Mouse (Mus musculus) neural tube, embryonic 14.5 days (tissue): ENCODE data around the gene Soat1. TPM values are rescaled to one million over a fixed set of nuclear protein-coding genes. Genes with fewer than 3 reads are reported as not detected.

Experiments used
- ATAC-seq: fragments of 200-750 bp; cut with Nextera tagmentation; 2 replicates; pipeline ENCODE4 v1.8.0; 2017; ENCODE audit warnings: low read depth, mild to moderate bottlenecking, moderate TSS enrichment, moderate library complexity
- H3K27ac ChIP-seq: fragments of 300-500 bp; sonication (generic); 2 replicates; pipeline ENCODE4 v1.5.1; 2014; ENCODE audit warnings: low read depth, mild to moderate bottlenecking, control low read depth, low read length, moderate library complexity, mixed read lengths
- H3K27me3 ChIP-seq: fragments of 300-500 bp; sonication (generic); 2 replicates; pipeline ENCODE4 v1.6.1; 2014; ENCODE audit warnings: low read length; ENCODE audit not compliant: control insufficient read depth, insufficient read depth
- H3K36me3 ChIP-seq: fragments of 300-500 bp; sonication (generic); 2 replicates; pipeline ENCODE4 v1.6.1; 2014; ENCODE audit warnings: low read length, mixed read lengths; ENCODE audit not compliant: control insufficient read depth, insufficient read depth
- H3K4me1 ChIP-seq: fragments of 300-500 bp; sonication (generic); 2 replicates; pipeline ENCODE4 v1.6.1; 2014; ENCODE audit warnings: low read length; ENCODE audit not compliant: control insufficient read depth, insufficient read depth
- H3K4me2 ChIP-seq: fragments of 300-500 bp; sonication (generic); 2 replicates; pipeline ENCODE4 v1.6.1; 2014; ENCODE audit warnings: mild to moderate bottlenecking, low read depth, low read length, control low read depth
- H3K4me3 ChIP-seq: fragments of 300-500 bp; sonication (generic); 2 replicates; pipeline ENCODE4 v1.5.1; 2014; ENCODE audit warnings: low read depth, low read length, control low read depth, mixed read lengths
- H3K9ac ChIP-seq: fragments of 300-500 bp; sonication (generic); replicated peaks from 2 replicates; pipeline ENCODE4 v1.6.1; 2014; ENCODE audit warnings: low read depth, mild to moderate bottlenecking, control low read depth, low read length, mixed read lengths
- H3K9me3 ChIP-seq: fragments of 300-500 bp; sonication (generic); 2 replicates; pipeline ENCODE4 v1.6.1; 2016; ENCODE audit warnings: low read length; ENCODE audit not compliant: control insufficient read depth
- WGBS: fragments of 180-500 bp; shearing (Covaris S2); extraction: QIAGEN DNeasy Blood & Tissue Kit; methylation state at CpG from one replicate; pipeline ENCODE4 v1.1.7; 2014; 5-methylcytosine and 5-hydroxymethylcytosine counted together
- polyA plus RNA-seq: library from polyadenylated mRNA; unstranded; fragments of >200 nt; fragmentation: Nextera tagmentation; extraction: Ambion mirVana; gene quantifications from 2 replicates; pipeline ENCODE4 v1.2.1, GENCODE M21; 2014

Soat1 gene
- polyA plus RNA-seq, 1 experiment from 2014 or later = 8.9 TPM

DNA sequence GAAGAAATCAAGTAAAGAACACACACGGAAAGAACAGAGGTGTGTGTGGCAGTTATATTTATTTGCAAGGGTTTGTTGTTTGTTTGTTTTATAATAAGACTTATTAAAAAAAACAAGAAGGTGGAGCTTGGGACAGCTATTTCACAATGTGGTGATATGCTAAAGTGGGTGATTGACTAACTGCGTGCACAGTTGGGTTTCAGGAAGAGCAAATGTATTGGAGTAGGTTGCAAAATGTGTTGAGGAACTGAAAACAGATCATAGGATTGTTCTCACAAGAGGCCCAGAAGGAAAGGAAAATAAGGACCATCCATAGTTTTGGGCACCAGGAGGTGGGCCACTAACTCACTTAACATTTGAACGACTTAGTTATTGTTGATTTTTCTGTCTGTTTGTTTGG is 3.1 kb downstream of the Soat1 start:
- Histone ChIP-seq H3K4me2 (no peak overlapping the region), H3K4me3 (no peak overlapping the region), H3K9me3 (no peaks in the 10 kb centered on the region), H3K27me3 (no peaks in the 10 kb centered on the region), H3K27ac (no peak overlapping the region), H3K36me3 (no peaks in the 10 kb centered on the region), H3K9ac (no peak overlapping the region), H3K4me1 (0 out of 2 replicates have a peak, but pooled peaks cover 6% of the 10 kb centered on the region)
- WGBS = 92% methylated on average over 3 of the region's 3 CpGs
- no peak for ATAC-seq

- no peaks in the 10 kb centered on the region for H3K36me3 ChIP-seq
- no peaks in the 10 kb centered on the region for H3K27me3 ChIP-seq
- H3K9ac ChIP-seq = no peak overlapping the region
- 84% methylated on average over 7 of the region's 7 CpGs for WGBS
- no peak overlapping the region for H3K27ac ChIP-seq
- ATAC-seq = no peak
- 0 out of 2 replicates have a peak, but pooled peaks cover 6% of the 10 kb centered on the region for H3K4me1 ChIP-seq
- no peak overlapping the region for H3K4me3 ChIP-seq
- H3K9me3 ChIP-seq = no peaks in the 10 kb centered on the region
- H3K4me2 ChIP-seq = no peak overlapping the region
Measured at GRCm38 (mm10) chr1:156470557-156470956, 3.6 kb downstream of the Soat1 start.

DNA sequence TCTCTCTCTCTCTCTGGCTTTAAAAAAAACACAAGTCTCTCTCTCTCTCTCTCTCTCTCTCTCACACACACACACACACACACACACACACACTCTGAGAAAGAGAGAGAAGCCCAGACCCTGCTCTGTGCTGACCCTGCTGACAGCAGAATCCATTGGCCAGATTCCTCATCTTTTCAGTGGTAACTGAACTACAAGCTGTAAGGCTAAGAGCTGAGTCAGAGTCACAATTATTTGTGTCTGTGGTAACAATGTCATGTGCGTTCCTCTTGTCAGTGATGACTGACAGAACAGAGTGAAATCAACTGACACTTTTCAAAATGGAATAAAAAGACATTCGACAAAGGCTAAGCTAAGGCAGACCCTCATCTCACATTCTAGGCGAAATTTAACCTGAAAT is 5.6 kb downstream of the Soat1 start:
- H3K27me3 ChIP-seq = no peaks in the 10 kb centered on the region
- ATAC-seq = no peak
- no peak overlapping the region for H3K4me2 ChIP-seq
- WGBS = 90% methylated on average over 3 of the region's 3 CpGs
- H3K4me1 ChIP-seq = 0 out of 2 replicates have a peak, but pooled peaks cover 6% of the 10 kb centered on the region
- H3K36me3 ChIP-seq = no peaks in the 10 kb centered on the region
- no peaks in the 10 kb centered on the region for H3K9me3 ChIP-seq
- no peak overlapping the region for H3K9ac ChIP-seq
- no peak overlapping the region for H3K4me3 ChIP-seq
- H3K27ac ChIP-seq = no peak overlapping the region

DNA sequence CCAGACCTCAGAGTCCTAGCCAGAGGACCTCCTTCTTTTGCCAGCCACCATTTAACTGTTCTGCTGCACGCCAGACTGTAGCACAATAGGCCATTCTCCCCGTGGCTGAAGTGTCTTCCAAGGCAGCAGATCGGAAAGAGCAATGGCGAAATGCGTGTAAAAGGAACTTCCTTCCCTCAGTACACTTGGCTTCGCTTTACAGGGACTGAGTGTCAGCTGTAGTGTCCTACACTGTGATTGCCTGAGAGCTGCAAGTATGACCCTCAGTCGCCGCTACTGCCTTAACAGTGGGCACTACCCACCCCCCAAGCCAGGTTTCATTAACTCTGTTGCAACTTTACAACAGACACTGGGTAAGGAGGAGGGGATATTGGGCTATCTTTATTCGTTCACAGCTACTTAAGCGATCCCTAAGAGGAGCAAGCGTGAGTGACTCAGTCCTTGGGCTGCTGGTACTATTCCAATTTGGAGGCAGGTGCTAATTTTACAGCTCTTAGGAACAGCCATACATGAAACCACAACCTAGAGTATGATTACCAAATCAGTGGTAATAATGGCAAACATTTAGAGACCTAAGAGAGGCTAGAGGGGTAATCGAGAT is 6.4 kb downstream of the Soat1 start:
- Histone ChIP-seq H3K4me1 (no peaks in the 10 kb centered on the region), H3K27ac (no peak overlapping the region), H3K4me3 (no peak overlapping the region), H3K36me3 (no peaks in the 10 kb centered on the region), H3K9me3 (no peaks in the 10 kb centered on the region), H3K9ac (no peak overlapping the region), H3K27me3 (no peaks in the 10 kb centered on the region), H3K4me2 (no peak overlapping the region)
- ATAC-seq = no peak
- 70% methylated on average over 12 of the region's 12 CpGs for WGBS

DNA sequence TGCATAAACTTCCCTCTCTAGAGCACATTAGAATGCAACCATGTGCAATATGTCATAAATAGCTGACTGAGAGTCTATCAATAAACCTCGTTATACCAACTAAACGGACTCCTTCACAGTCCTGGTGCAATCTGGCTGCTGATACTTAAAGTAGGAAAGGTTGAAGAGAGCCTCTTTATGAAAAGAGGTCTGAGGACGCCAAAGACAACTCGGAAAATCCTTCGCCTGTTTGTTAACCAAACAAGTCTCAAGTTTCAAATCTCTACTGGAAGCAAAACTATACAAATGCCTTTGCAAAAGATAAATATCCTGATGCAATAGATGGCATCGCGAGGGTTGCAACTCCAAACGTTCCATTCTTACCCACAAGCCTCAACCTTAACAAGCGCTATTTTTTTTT is 9.2 kb downstream of the Soat1 start:
- H3K4me1 ChIP-seq = no peaks in the 10 kb centered on the region
- WGBS = 88% methylated on average over 9 of the region's 9 CpGs
- ATAC-seq = no peak
- H3K4me3 ChIP-seq = no peak overlapping the region
- H3K4me2 ChIP-seq = no peak overlapping the region
- no peaks in the 10 kb centered on the region for H3K36me3 ChIP-seq
- no peaks in the 10 kb centered on the region for H3K27me3 ChIP-seq
- H3K9me3 ChIP-seq = no peaks in the 10 kb centered on the region
- H3K9ac ChIP-seq = no peak overlapping the region
- H3K27ac ChIP-seq = no peak overlapping the region

- H3K9ac ChIP-seq = no peak overlapping the region
- no peak overlapping the region for H3K27ac ChIP-seq
- H3K36me3 ChIP-seq = no peaks in the 10 kb centered on the region
- 93% methylated on average over 8 of the region's 8 CpGs for WGBS
- no peaks in the 10 kb centered on the region for H3K4me1 ChIP-seq
- H3K4me3 ChIP-seq = no peak overlapping the region
- no peak overlapping the region for H3K4me2 ChIP-seq
- no peak for ATAC-seq
- no peaks in the 10 kb centered on the region for H3K9me3 ChIP-seq
- H3K27me3 ChIP-seq = no peaks in the 10 kb centered on the region
Measured at GRCm38 (mm10) chr1:156463981-156464853, 9.9 kb downstream of the Soat1 start.

GRCm38 (mm10) chr1:156462273-156462991 is 11.7 kb downstream of the Soat1 start:
- Histone ChIP-seq H3K27me3 (no peaks in the 10 kb centered on the region), H3K36me3 (no peaks in the 10 kb centered on the region), H3K27ac (no peak overlapping the region), H3K4me3 (no peak overlapping the region), H3K4me1 (no peaks in the 10 kb centered on the region), H3K4me2 (no peak overlapping the region), H3K9ac (no peak overlapping the region), H3K9me3 (no peaks in the 10 kb centered on the region)
- 84% methylated on average over 12 of the region's 12 CpGs for WGBS
- no peak for ATAC-seq

GRCm38 (mm10) chr1:156461036-156461435 is 13.1 kb downstream of the Soat1 start:
- H3K27me3 ChIP-seq = no peaks in the 10 kb centered on the region
- no peak for ATAC-seq
- 92% methylated on average over 6 of the region's 6 CpGs for WGBS
- H3K4me1 ChIP-seq = no peaks in the 10 kb centered on the region
- H3K9ac ChIP-seq = no peak overlapping the region
- H3K27ac ChIP-seq = no peak overlapping the region
- H3K36me3 ChIP-seq = no peaks in the 10 kb centered on the region
- no peak overlapping the region for H3K4me2 ChIP-seq
- H3K4me3 ChIP-seq = no peak overlapping the region
- no peaks in the 10 kb centered on the region for H3K9me3 ChIP-seq

DNA sequence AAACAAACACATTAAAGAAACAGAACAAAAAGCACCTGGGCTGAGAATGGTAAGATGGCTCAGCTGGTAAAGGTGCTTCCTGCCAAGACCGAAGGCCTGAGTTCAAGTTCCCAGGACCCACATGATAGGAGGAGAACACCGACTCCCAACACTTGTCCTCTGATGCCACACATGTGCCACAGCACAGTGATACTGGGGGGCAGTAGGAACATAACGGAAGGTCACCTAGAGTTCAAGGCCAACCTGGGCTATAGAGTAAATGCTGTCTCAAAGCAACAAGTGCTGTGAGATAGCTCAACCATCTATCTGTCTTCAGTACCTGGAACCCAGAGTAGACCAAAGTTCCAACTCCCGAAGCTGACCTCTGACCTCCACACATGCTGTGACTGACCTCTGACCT is 13.9 kb downstream of the Soat1 start:
- Histone ChIP-seq H3K9me3 (no peaks in the 10 kb centered on the region), H3K4me3 (no peak overlapping the region), H3K4me2 (no peak overlapping the region), H3K27ac (no peak overlapping the region), H3K36me3 (no peaks in the 10 kb centered on the region), H3K4me1 (no peaks in the 10 kb centered on the region), H3K9ac (no peak overlapping the region), H3K27me3 (no peaks in the 10 kb centered on the region)
- ATAC-seq = no peak
- WGBS = 98% methylated on average over 4 of the region's 4 CpGs
